Mouse (Mus musculus): ENCODE results near the gene Acta2.

DNA sequence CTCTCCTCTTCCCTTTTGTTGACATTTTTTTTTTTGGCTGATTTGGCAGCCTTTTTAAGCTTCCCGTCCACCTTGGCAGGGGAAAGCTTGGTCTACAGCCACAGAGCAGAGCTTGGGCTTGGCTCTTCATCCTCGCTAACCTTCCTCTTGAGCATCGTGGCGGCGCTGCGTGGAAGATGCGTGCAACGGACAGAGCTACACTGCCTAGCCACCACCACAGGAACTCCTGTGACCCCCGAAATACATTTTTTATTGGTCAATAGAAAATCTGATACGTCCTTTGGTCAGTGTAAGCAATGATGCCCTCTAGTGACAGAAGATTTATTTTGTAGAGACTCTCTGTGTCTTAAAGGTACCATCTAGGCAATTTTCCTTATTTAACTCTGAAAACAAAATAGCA lies 29.0 kb upstream of the Acta2 start:
- TF ChIP-seq POLR2A (IDR thresholded peaks at IDR 0.05; ENCODE audit: borderline replicate concordance, extremely low read depth, insufficient read depth, insufficient read length, poor library complexity, severe bottlenecking) (no peak), CTCF (IDR thresholded peaks at IDR 0.05; ENCODE audit: borderline replicate concordance, extremely low read depth, insufficient read depth, insufficient read length) (no peak)
